11 mouse cellular contexts compared by ENCODE assay signal in genomic region chr4:151300706-151301105, GRCm38 (mm10).
DNase-seq lines count a peak whose midpoint lies in the region; ATAC-seq and TF ChIP-seq lines count a peak whose summit lies in the region.
"Had no signal": no experiment of that assay in that cellular context is flagged by ENCODE, and none has a peak within 500 bp of the region (broad histone marks: within the 10 kb centered on the region; RNA-seq: fewer than 3 reads in every experiment).

No protein-coding gene starts in this region.

- no peaks in the 10 kb centered on the region for H3K4me1 ChIP-seq in liver, embryonic 12.5 days
- H3K4me1 ChIP-seq in forebrain, embryonic 16.5 days (replicated peaks; ENCODE audit: control insufficient read depth, insufficient read depth, low read length) = peaks cover 22% of the 10 kb centered on the region
- H3K4me1 ChIP-seq in liver, postnatal 0 days (ENCODE audit: insufficient read depth) = no peaks in the 10 kb centered on the region

- no peak for TF ChIP-seq EP300 in liver, postnatal 0 days (IDR thresholded peaks at IDR 0.05; ENCODE audit: low read depth)

- no peak for TF ChIP-seq CTCF in liver, postnatal 0 days (IDR thresholded peaks at IDR 0.05; ENCODE audit: low read depth)

- no peaks in the 10 kb centered on the region for H3K9me3 ChIP-seq in liver, embryonic 12.5 days (replicated peaks)
- peaks cover 2% of the 10 kb centered on the region; the same call in 1 of the 2 replicates for H3K9me3 ChIP-seq in forebrain, embryonic 16.5 days (ENCODE audit: control insufficient read depth, low read length)
- no peaks in the 10 kb centered on the region for H3K9me3 ChIP-seq in liver, postnatal 0 days (ENCODE audit: low read length)
- H3K9me3 ChIP-seq: neural tube, embryonic 12.5 days had no signal

- no peak overlapping the region for H3K4me3 ChIP-seq in liver, embryonic 12.5 days
- no peak overlapping the region for H3K4me3 ChIP-seq in forebrain, embryonic 16.5 days (replicated peaks; ENCODE audit: low read length)
- H3K4me3 ChIP-seq in liver, postnatal 0 days (ENCODE audit: low read depth, low read length) = no peak overlapping the region
- H3K4me3 ChIP-seq: neural tube, embryonic 12.5 days had no signal

- no peak overlapping the region for H3K27ac ChIP-seq in liver, embryonic 12.5 days
- H3K27ac ChIP-seq in forebrain, embryonic 16.5 days (ENCODE audit: low read length) = no peak overlapping the region
- no peak overlapping the region for H3K27ac ChIP-seq in liver, postnatal 0 days (ENCODE audit: low read depth)
- H3K27ac ChIP-seq: neural tube, embryonic 12.5 days had no signal

- peak; percentile 7 for DNase-seq in embryo, embryonic 9.5 days (ENCODE audit: extremely low spot score)
- no peak for DNase-seq in embryo, embryonic 11 days
- DNase-seq in liver = peak; percentile 34
- peak; percentile 15 for DNase-seq in right cerebral cortex, postnatal 25 days
- no peak for DNase-seq in liver, postnatal 0 days
- no peak for DNase-seq in gastrocnemius, postnatal 4 days (ENCODE audit: low spot score in 2 of 2)
- DNase-seq: heart, postnatal 36 days; lung, postnatal 10 days had no signal

- H3K9ac ChIP-seq in liver, embryonic 12.5 days = no peak overlapping the region
- no peak overlapping the region for H3K9ac ChIP-seq in forebrain, embryonic 16.5 days (replicated peaks; ENCODE audit: low read depth, low read length)
- no peak overlapping the region for H3K9ac ChIP-seq in liver, postnatal 0 days (replicated peaks)
- H3K9ac ChIP-seq: neural tube, embryonic 12.5 days had no signal

- H3K36me3 ChIP-seq in liver, embryonic 12.5 days = no peaks in the 10 kb centered on the region
- H3K36me3 ChIP-seq in forebrain, embryonic 16.5 days (ENCODE audit: control insufficient read depth, insufficient read depth) = no peaks in the 10 kb centered on the region
- no peaks in the 10 kb centered on the region for H3K36me3 ChIP-seq in liver, postnatal 0 days (replicated peaks; ENCODE audit: insufficient read depth, low read length)
- H3K36me3 ChIP-seq: neural tube, embryonic 12.5 days had no signal

- no peak overlapping the region for H3K4me2 ChIP-seq in liver, embryonic 12.5 days
- H3K4me2 ChIP-seq in forebrain, embryonic 16.5 days (ENCODE audit: low read length) = no peak overlapping the region
- no peak overlapping the region for H3K4me2 ChIP-seq in liver, postnatal 0 days (ENCODE audit: low read depth, low read length)
- H3K4me2 ChIP-seq: neural tube, embryonic 12.5 days had no signal

- ATAC-seq in liver, embryonic 12.5 days = no peak
- 0 out of 2 replicates have a peak, but pooled peaks have one; percentile 14 for ATAC-seq in forebrain, embryonic 16.5 days
- no peak for ATAC-seq in liver, postnatal 0 days

- H3K27me3 ChIP-seq in liver, embryonic 12.5 days (replicated peaks) = peaks cover 12% of the 10 kb centered on the region
- H3K27me3 ChIP-seq in forebrain, embryonic 16.5 days (replicated peaks; ENCODE audit: control insufficient read depth, insufficient read depth, low read length) = no peaks in the 10 kb centered on the region; the same call in none of the 2 replicates
- no peaks in the 10 kb centered on the region for H3K27me3 ChIP-seq in liver, postnatal 0 days (ENCODE audit: insufficient read depth, low read length)
- H3K27me3 ChIP-seq: neural tube, embryonic 12.5 days had no signal

- WGBS in liver, embryonic 12.5 days (ENCODE audit: insufficient replicate concordance) = 21% methylated on average over 15 of the region's 15 CpGs
- WGBS in forebrain, embryonic 16.5 days = 20% methylated on average over 15 of the region's 15 CpGs
- WGBS in liver, postnatal 0 days (ENCODE audit: insufficient replicate concordance) = 18% methylated on average over 15 of the region's 15 CpGs

Comparison
In these comparisons a context has a peak if more than half of its experiments do, and no peak if none do; other contexts are left out.
1. DNase-seq: peak in embryo, embryonic 9.5 days (single experiment), liver (single experiment) and right cerebral cortex, postnatal 25 days (single experiment); none in embryo, embryonic 11 days (single experiment), liver, postnatal 0 days (single experiment) and gastrocnemius, postnatal 4 days (0 of 2).